In genomic region chr9:99401288-99401974, GRCm38 (mm10) we compare ENCODE assay signal across 16 mouse cellular contexts. TPM values are rescaled to one million over a fixed set of nuclear protein-coding genes. Genes with fewer than 3 reads are reported as not detected.
DNase-seq lines count a peak whose midpoint lies in the region; ATAC-seq lines count a peak whose summit lies in the region.
"Had no signal": no experiment of that assay in that cellular context is flagged by ENCODE, and none has a peak within 500 bp of the region (broad histone marks: within the 10 kb centered on the region; RNA-seq: fewer than 3 reads in every experiment).

No protein-coding gene starts in this region.

- DNase-seq in forebrain, embryonic 11.5 days (ENCODE audit: low spot score): no peak
- peak; percentile 64 for DNase-seq in layer of hippocampus, adult 9-11 months
- no peak for DNase-seq in layer of hippocampus, adult 9-10 months (ENCODE audit: low spot score)
- peak; percentile 76 to 82 for DNase-seq in right cerebral cortex, postnatal 10 days (ENCODE audit: low spot score in 2 of 2)
- no peak for DNase-seq in right cerebral cortex, postnatal 25 days
- DNase-seq: heart, adult 11 months; lung, postnatal 36 days; thymus, postnatal 14 days had no signal

- 0 out of 2 replicates have a peak, but pooled peaks have one; percentile 26 for ATAC-seq in forebrain, embryonic 16.5 days
- ATAC-seq in forebrain, embryonic 11.5 days (replicated peaks; ENCODE audit: low FRiP score): no peak
- ATAC-seq in monocyte, adult 5-6 weeks (replicated peaks; ENCODE audit: insufficient number of reproducible peaks, low FRiP score, low TSS enrichment, poor library complexity, severe bottlenecking): no peak
- ATAC-seq: CD4-positive, CD25-positive, alpha-beta regulatory T cell, adult 4 months had no signal

- H3K36me3 ChIP-seq in forebrain, embryonic 16.5 days (ENCODE audit: control insufficient read depth, insufficient read depth): no peaks in the 10 kb centered on the region
- H3K36me3 ChIP-seq in forebrain, embryonic 11.5 days (ENCODE audit: control insufficient read depth, insufficient read depth, low read length): no peaks in the 10 kb centered on the region
- H3K36me3 ChIP-seq: kidney, embryonic 15.5 days had no signal

- no peak overlapping the region for H3K4me2 ChIP-seq in forebrain, embryonic 16.5 days (ENCODE audit: low read length)
- H3K4me2 ChIP-seq in forebrain, embryonic 11.5 days (ENCODE audit: low read depth, low read length, severe bottlenecking): no peak overlapping the region
- H3K4me2 ChIP-seq: kidney, embryonic 15.5 days; limb, embryonic 15.5 days had no signal

- H3K4me1 ChIP-seq in forebrain, embryonic 16.5 days (replicated peaks; ENCODE audit: control insufficient read depth, insufficient read depth, low read length): peaks cover 8% of the 10 kb centered on the region
- no peaks in the 10 kb centered on the region for H3K4me1 ChIP-seq in forebrain, embryonic 11.5 days (replicated peaks; ENCODE audit: control insufficient read depth, insufficient read depth, low read length)
- H3K4me1 ChIP-seq: hindbrain, embryonic 10.5 days; kidney, embryonic 15.5 days had no signal

- H3K4me3 ChIP-seq in forebrain, embryonic 16.5 days (replicated peaks; ENCODE audit: low read length): no peak overlapping the region
- H3K4me3 ChIP-seq in forebrain, embryonic 11.5 days (ENCODE audit: low read depth, low read length): no peak overlapping the region
- H3K4me3 ChIP-seq: hindbrain, embryonic 10.5 days; kidney, embryonic 15.5 days; limb, embryonic 15.5 days; myocyte had no signal

- H3K27ac ChIP-seq in forebrain, embryonic 16.5 days (ENCODE audit: low read length): no peak overlapping the region
- H3K27ac ChIP-seq in forebrain, embryonic 11.5 days (ENCODE audit: low read depth, low read length): no peak overlapping the region
- H3K27ac ChIP-seq: hindbrain, embryonic 10.5 days; kidney, embryonic 15.5 days; limb, embryonic 15.5 days had no signal

- no peaks in the 10 kb centered on the region for H3K9me3 ChIP-seq in forebrain, embryonic 16.5 days (ENCODE audit: control insufficient read depth, low read length)
- H3K9me3 ChIP-seq in forebrain, embryonic 11.5 days (ENCODE audit: control insufficient read depth, low read length): no peaks in the 10 kb centered on the region
- H3K9me3 ChIP-seq: hindbrain, embryonic 10.5 days; kidney, embryonic 15.5 days; limb, embryonic 15.5 days had no signal

- WGBS in forebrain, embryonic 16.5 days: 61% methylated on average over 9 of the region's 9 CpGs
- 83% methylated on average over 9 of the region's 9 CpGs for WGBS in forebrain, embryonic 11.5 days

- no peaks in the 10 kb centered on the region for H3K27me3 ChIP-seq in forebrain, embryonic 16.5 days (replicated peaks; ENCODE audit: control insufficient read depth, insufficient read depth, low read length)
- no peaks in the 10 kb centered on the region for H3K27me3 ChIP-seq in forebrain, embryonic 11.5 days (ENCODE audit: control insufficient read depth, insufficient read depth, low read length)
- H3K27me3 ChIP-seq: kidney, embryonic 15.5 days; limb, embryonic 15.5 days had no signal

- no peak overlapping the region for H3K9ac ChIP-seq in forebrain, embryonic 16.5 days (replicated peaks; ENCODE audit: low read depth, low read length)
- H3K9ac ChIP-seq in forebrain, embryonic 11.5 days (ENCODE audit: low read length): no peak overlapping the region
- H3K9ac ChIP-seq: kidney, embryonic 15.5 days; limb, embryonic 15.5 days had no signal

RNA-seq across cellular contexts. Expression of gene Mras, which starts 35.8 kb away (rescaled TPM):
- polyA plus RNA-seq in forebrain, embryonic 16.5 days (2015; fragmentation: Nextera tagmentation; extraction: Ambion mirVana): 47.5 and 48.3 TPM in 2 replicates
- 15.5 and 16.8 TPM in 2 replicates for polyA plus RNA-seq in forebrain, embryonic 11.5 days (2014; fragmentation: Nextera tagmentation; extraction: Ambion mirVana)
- 1.3 TPM in 1 of 3 replicates, not detected in the others for total RNA-seq in monocyte, adult 5-6 weeks (2017)
- polyA plus RNA-seq: CD4-positive, CD25-positive, alpha-beta regulatory T cell, adult 4 months had no signal

RNA-seq across cellular contexts. Expression of gene Esyt3, which starts 43.1 kb away (rescaled TPM):
- polyA plus RNA-seq in forebrain, embryonic 16.5 days (2015; fragmentation: Nextera tagmentation; extraction: Ambion mirVana): 0.55 and 0.66 TPM in 2 replicates
- 0.35 TPM in 2 replicates for polyA plus RNA-seq in forebrain, embryonic 11.5 days (2014; fragmentation: Nextera tagmentation; extraction: Ambion mirVana)
- total RNA-seq in monocyte, adult 5-6 weeks (2017): not detected in 3 replicates
- polyA plus RNA-seq: CD4-positive, CD25-positive, alpha-beta regulatory T cell, adult 4 months had no signal

RNA-seq across cellular contexts. Expression of gene Nme9, which starts 49.8 kb away (rescaled TPM):
- 0.41 and 0.61 TPM in 2 replicates for polyA plus RNA-seq in forebrain, embryonic 16.5 days (2015; fragmentation: Nextera tagmentation; extraction: Ambion mirVana)
- not detected in 2 replicates for polyA plus RNA-seq in forebrain, embryonic 11.5 days (2014; fragmentation: Nextera tagmentation; extraction: Ambion mirVana)
- not detected in 3 replicates for total RNA-seq in monocyte, adult 5-6 weeks (2017)
- total RNA-seq: adrenal gland, postnatal 36 days had no signal
- polyA plus RNA-seq: CD4-positive, CD25-positive, alpha-beta regulatory T cell, adult 4 months; limb, embryonic 15.5 days; myocyte had no signal

Comparison
In these comparisons a context has a peak if more than half of its experiments do, and no peak if none do; other contexts are left out.
1. DNase-seq: peak in layer of hippocampus, adult 9-11 months (single experiment) and right cerebral cortex, postnatal 10 days (2 of 2); none in forebrain, embryonic 11.5 days (single experiment), layer of hippocampus, adult 9-10 months (single experiment) and right cerebral cortex, postnatal 25 days (single experiment).